Mouse (Mus musculus): ENCODE data around the gene Hdc.
A peak's percentile ranks its signal among the peaks of the same experiment; 100 is the strongest.

Gene Hdc

DNA sequence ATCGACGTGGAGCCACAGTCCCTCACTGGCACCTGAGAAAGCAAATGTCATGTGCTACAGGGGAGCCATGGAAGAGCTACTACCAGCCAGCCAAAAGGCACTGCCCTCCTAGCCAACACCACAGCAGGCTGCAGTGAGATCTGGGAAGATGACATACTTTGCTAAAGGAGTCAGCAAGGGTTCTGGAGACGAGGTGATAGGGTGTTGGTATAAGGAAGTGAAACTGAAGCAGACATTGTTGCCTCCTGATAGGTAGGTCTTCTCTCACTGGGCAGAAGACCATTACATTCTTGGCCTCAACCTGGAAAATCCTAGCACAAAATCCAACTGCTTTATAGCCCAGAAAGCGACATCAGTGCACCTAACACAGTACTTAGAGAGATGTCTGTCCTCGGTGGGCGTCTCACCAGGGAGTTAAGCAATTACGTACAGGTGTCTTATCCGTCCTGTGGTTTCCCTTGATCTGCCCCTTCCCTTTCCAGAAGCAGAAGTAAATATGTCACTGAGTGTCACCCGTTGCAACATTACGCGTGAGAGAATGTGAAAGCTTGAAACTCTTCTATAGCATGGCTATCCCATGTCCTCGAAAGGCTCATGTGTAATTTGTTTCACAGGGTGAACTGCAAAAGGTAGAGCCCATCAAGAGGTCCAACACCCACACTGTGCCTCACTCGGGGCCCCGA is 17.0 kb downstream of the Hdc start:
- ATAC-seq (ENCODE audit: insufficient number of reproducible peaks, low FRiP score, low TSS enrichment) = no peak

DNA sequence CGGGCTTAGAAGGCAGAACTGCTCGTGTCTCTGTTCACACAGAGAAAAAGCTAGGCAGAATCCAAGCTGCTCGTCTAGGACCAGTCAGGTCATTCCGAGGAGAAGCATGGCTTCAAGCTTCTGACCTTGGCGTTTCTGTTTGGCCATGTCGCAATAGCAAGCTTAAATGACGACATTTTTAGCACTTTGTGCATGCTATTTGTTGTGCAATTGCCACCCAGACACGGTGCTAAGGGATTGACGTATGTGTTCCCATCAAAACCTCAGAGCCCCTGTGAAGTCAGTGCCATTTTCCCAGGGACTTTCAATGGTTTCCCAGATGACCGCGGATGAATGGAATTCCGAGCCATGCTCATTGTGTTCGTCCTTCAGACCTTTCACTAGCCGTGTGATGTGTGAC is 18.6 kb downstream of the Hdc start:
- no peak for ATAC-seq (ENCODE audit: insufficient number of reproducible peaks, low FRiP score, low TSS enrichment)

DNA sequence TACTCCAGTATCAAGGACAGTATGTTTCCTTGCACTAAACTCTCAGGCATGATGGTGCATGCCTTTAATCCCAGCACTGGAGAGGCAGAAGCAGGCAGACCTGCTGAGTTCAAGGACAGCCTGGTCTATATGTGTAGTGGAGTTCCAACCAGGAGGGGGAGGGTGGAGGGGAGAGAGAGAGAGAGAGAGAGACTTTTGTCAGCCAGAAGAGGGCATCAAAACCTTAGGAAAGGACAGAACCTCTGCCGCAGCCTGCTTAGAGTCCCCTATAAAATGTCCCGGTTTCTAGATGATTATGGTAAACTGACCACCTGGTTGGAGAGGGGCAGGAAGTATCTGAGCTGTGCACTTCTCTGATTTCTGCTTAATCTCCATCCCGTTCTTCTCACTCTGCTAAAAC is 20.1 kb downstream of the Hdc start:
- ATAC-seq (ENCODE audit: insufficient number of reproducible peaks, low FRiP score, low TSS enrichment) = no peak

DNA sequence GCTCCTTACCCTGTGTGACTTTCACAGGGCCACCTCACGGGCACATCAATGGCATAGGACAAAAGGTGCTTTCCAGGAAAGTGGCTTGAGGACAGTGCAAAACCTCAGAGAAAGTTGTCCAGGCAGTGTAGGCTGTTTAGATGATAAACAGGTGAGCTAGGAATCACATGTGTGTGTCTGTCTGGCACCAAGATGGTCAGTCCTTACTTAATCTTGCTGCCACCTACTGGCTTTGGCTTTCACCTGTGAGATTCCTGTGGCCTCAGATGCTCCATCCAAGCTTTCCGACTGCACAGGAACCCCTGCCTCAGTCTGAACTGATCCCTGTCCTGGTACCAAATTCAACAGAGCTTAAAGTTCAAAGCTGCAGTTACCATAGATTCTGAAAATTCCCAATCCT is 20.7 kb downstream of the Hdc start:
- ATAC-seq (ENCODE audit: insufficient number of reproducible peaks, low FRiP score, low TSS enrichment) = no peak

DNA sequence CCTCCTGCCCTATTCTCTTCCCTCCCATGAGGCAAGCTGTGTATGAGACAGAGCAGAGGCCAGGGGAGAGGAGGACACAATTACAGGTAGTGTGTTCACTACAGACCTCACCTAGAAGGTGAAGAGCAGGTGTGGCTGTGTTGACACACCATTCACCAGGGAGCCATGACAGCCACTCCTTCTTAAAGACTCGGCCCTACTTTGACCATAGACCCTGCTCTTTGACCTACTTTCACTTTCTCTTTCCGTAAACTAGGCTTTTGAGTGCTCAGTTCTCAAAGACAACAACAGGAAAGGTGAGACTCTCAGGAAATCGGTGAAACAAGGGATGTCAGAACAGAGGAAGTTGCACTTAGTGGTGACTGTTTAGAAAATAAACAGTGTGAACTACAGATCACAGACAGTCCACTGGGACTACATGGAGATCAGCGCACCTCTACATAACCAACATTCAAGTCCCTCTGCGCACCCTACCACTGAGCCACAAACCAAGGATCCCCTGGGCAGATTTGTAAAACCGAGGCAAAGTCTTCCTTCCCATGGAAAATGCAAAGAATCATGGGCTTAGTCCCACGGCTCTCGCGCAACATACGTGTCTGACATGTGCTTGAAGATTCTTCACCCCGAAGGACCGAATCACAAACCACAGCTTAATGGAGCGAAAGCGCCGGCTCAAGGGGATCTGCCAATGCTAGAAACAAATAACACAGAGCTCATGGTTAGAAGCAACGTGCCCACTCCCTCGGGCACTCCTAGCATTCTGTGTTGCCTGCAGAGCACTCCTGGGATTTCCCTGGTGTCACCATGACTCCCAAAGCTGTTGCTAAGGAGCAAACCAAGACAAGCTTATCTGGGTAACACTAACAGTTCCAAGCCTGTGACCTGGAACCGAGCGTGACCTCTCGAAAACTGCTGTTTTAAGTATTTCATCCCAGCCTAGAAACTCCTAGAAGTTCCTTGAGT is 21.5 kb downstream of the Hdc start:
- ATAC-seq (ENCODE audit: insufficient number of reproducible peaks, low FRiP score, low TSS enrichment) = no peak

DNA sequence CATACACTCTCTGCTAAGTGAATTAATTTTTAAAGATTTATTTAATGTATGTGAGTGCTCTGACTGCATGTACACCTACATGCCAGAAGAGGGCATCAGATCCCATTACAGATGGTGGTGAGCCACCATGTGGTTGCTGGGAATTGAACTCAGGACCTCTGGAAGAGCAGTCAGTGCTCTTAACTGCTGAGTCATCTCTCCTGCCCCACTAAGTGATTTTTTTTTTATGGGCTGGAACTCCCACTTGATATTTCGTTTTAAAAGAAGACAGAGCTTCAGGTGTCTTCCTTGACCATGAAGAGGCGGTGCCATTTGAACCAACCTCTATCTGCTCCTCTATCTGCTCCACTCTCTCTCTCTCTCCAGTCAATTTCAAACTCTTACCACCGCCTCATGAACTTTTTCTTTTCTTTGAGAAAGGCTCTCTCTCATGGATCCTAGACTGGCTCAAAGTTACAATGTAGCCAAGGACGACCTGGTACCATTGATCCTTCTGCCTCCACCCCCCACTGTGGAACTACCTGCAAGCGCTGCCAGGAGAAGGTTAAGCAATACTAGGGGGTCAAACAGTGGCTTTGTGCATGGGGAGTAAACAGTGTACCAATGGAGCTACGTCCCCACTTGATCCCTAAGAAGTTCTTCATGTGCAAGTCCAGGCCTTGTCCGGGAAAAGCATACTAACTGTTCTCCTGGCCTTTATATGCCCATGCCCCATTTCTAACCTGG is 22.6 kb downstream of the Hdc start:
- no peak for ATAC-seq (ENCODE audit: insufficient number of reproducible peaks, low FRiP score, low TSS enrichment)

DNA sequence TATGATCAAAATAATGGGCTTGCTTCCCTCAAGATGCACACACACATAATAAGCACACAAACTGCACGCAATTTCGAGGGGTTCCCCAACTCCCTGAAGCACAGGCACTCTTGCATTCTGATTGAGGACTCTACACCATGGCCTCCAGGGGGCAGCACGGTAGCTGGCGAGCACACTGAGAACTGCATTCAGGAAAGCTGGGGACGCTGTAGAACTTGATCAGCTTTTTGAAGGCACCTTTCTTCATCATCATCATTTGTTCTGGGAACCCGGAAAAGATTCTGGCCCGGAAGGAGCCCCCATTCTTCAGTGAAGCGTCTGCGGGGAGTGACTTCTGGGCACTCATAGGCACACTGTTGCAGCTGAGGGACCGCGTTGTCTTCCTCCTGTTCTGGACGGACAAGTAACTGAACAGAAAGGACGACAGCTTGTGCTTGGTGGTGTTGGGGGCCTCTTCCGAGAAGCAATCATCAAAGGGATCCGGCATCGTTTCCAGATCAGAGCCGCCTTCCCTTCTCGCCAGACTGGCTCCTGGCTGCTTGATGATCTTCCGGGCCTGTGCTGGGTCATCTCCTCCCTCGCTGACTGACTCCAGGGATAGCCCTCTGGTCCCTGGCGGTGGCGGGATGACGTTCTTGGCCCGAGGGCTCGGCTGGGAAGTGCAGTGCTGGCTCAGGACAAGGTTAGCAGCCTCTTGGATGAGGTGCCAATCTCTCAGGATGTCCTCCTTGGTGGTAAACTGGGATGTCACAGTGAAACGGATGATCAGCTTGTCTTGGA is 25.1 kb downstream of the Hdc start:
- peak; percentile 77 for ATAC-seq (ENCODE audit: insufficient number of reproducible peaks, low FRiP score, low TSS enrichment)

DNA sequence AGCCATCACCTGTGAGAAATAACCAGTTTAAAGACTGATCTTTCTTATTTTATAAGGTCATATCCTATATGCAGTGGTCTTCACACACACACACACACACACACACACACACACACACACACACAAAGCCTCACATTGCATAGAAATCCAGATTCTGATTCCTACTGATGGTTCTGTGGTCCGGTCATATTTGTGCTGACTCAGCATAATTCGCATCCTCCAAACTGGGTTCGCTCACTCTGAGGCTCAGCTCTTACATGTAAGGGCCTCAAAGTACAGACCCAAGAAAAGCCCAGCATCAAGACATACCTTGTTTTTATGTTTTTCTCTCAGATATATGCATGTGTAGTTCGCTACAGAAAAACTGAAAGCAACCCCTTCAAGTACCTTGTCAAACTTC is 27.8 kb downstream of the Hdc start:
- no peak for ATAC-seq (ENCODE audit: insufficient number of reproducible peaks, low FRiP score, low TSS enrichment)

DNA sequence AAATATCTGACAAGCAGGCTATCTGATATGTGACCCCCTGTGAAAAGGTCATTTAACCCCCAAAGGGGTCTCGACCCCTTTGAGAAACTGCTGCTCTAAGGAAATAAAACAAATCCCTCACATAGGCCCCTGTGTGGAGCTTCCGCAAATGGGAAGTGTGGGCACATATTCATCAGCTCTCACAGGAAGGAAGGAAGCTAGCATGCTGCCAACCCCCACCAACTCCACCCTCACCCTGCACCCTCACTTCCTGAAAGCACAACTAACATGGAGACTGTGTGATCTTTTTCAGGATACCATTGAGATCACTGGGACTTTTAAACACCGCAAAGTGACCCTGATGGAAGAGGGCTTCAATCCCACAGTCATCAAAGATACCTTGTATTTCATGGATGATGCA is 31.6 kb downstream of the Hdc start:
- no peak for ATAC-seq (ENCODE audit: insufficient number of reproducible peaks, low FRiP score, low TSS enrichment)

DNA sequence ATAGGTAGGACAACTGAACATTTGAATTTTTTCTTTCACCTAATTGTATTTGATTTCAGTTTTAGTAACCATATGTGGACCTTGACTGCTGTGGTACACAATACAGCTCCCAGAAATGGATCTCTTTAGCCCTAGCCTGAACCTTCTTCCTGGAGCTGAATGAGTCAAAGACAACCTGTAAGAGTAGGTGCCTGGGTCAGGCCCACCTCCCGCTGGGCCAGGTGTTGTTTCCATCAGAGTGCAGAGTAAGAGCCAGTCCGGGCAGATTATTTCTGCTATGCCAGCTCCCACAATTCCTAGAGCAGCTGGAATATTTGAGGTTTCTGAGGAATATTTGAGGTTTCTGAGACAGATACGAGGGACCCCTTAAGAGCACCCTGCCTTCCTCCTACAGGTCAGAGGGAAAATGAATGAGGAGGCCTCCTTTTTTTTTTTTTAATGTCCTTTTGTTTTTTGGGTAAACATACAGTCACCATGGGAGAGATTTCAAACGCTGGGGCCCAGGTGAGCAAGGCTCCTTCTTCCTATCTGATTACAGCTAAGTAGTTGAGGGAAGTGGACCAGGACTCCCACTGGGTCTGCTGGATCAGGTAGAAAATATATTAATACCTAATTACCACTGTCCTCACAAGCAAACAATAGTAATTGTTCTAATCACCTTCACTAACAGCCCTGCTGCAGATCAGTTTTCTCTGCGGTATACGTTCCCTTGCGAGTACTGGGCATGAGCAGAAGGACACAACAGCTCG is 34.3 kb downstream of the Hdc start:
- no peak for ATAC-seq (ENCODE audit: insufficient number of reproducible peaks, low FRiP score, low TSS enrichment)

DNA sequence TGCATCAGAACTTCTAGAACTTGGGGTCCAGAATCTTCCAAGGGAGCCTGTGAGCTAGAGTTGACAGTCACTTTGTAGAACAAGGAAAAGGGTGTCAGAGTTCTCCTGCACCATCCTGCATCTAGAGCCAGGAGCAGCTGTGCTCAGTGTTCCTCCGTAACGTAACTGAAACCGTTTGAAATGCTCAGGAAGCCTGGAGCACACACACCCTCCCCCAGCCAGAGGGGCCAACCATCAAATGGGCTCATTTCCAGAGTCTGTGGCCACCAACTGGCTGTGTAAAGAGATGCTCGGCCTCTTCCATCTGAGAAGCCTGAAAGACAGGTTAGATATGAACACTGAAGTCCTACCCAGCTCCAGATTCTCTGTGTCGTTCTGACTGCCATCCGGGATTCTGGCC is 35.1 kb downstream of the Hdc start:
- ATAC-seq (ENCODE audit: insufficient number of reproducible peaks, low FRiP score, low TSS enrichment) = no peak

DNA sequence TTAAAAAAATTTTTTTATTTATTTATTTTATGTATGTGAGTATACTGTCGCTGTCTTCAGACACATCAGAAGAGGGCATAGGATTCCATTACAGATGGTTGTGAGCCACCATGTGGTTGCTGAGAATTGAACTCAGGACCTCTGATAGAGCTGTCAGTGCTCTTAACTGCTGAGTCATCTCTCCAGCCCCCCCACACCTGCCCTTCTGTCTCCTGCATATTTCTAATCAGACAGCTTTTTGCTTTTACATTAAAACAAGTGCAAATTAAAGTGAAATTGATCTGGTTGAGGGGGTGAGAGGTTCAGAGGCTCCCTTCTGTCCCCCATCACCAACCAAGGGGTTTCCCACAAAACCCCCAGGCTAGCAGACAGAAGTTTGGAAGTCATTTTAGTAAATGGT is 39.8 kb downstream of the Hdc start:
- no peak for ATAC-seq (ENCODE audit: insufficient number of reproducible peaks, low FRiP score, low TSS enrichment)

DNA sequence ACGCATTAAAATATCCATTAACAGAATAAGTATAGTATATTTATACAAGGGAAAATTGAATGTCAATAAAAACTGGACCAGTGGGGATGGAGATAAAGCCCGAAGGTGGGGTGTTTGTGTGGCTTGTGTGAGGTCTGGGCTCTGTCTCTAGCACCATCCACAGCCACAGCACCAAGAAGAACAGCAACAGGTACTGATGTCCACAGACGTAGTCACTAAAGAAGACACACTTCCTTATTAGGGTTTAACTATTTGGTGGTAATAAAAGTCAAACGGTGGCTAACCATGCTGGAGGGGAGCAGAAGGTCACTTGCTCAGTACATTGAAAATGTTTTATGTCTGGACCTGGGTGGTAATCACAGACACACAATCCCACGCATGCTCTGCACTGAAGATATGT is 41.7 kb downstream of the Hdc start:
- no peak for ATAC-seq (ENCODE audit: insufficient number of reproducible peaks, low FRiP score, low TSS enrichment)

DNA sequence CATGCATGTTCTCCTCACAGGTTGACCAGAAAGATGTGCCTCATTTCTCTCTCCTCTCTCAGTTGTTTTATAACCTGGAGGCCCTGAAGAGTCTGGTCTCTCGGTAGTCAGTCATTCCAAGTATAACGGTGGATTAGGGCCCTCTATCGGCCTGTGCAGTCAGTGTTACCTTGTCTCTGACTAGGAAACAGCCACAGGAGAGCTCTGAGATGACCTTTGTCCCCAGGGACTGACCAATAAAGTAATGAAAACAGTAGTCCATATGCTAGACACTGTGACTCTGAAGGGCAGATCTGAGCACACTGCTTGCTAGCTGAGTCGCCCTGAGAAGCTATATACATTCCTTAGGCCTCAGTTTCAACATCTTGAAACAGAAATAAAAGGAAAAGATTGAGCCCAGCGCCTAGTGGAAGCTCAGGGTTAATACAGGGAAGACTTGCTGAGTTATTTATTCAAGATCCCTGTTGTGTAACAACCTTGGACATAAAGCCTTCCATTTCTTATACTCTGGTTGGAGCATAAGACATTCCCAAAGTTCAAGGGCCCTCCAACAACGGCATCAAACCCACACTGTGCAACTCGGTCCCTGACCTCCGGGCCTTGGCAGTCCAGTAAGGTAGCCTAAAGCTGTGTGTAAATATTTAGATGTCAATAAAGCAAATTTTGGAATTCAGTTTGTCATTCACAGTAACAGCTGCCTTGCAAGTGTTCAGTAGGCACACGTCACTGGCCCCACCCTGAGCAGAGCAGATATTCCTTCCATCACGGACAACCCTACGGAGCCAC is 43.5 kb downstream of the Hdc start:
- ATAC-seq (ENCODE audit: insufficient number of reproducible peaks, low FRiP score, low TSS enrichment) = no peak

DNA sequence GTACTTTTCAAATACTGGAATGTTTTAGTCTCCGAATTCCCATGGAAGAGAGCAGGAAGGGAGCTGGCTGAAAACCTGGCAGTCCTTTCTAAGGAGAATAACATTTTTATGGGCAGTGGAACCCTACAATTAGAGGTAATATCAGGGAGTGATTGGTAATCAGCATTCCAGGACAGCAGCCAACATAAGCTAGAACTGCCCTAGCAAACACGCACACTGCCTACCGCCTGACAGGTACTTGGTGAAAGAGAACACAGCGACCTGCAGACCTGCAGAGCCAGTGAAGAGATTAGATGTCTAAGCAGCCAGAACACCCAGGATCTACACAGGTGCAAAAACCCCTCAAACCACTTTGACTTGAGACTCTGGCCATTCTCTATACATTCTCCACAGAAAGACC is 46.4 kb downstream of the Hdc start:
- ATAC-seq (ENCODE audit: insufficient number of reproducible peaks, low FRiP score, low TSS enrichment) = no peak

DNA sequence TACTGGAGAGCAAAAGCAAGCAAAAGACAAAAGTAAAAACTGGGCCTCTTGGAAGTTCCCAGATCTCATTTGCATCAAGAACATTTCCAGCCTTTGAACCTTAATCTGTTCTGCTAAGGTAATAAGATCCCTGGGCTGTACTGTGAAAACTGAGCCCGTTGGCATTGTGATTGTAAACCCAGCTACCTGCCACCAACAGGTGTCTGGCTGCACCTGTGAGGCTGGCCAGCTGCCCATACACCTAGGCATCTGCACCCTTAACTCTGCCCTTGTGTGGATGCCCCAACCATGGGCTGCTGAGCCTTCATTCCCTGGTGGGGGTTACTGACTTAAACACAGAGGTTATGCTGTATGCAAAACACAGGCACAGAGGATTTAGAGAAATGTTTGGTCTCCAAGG is 46.9 kb downstream of the Hdc start:
- ATAC-seq (ENCODE audit: insufficient number of reproducible peaks, low FRiP score, low TSS enrichment) = no peak

DNA sequence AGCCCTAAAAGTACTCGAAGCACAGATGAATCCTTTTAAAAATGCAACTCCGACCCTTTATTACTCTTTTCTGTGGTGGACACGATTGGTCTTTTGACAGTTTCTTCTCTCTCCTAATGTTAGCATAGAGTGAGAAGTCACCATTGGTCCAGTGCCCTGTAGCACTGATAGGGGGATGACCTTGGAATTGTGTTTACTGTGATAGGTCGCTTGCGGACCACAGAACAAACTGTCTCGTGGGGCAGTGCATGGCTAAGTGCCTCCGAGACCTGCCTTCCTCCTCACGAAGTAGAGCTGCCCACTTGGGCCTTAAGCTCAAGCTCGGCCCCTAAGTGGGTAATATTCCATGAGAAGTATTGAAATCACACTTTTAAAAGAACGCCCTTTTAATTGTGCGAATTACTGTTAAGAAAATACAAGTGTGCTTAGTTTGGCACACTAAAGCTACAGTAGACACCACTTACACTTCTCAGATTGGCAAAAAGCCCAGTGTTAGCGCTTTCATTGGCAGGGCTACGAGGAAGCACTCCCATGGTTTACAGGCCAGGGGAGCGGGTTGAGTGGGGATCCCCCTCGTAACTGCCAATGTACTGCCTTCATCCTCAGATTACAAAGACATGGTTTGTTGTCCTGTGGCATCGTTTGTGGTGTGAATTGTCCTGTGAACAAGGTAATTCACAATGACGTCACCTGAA is 55.5 kb downstream of the Hdc start:
- ATAC-seq (ENCODE audit: insufficient number of reproducible peaks, low FRiP score, low TSS enrichment) = no peak

DNA sequence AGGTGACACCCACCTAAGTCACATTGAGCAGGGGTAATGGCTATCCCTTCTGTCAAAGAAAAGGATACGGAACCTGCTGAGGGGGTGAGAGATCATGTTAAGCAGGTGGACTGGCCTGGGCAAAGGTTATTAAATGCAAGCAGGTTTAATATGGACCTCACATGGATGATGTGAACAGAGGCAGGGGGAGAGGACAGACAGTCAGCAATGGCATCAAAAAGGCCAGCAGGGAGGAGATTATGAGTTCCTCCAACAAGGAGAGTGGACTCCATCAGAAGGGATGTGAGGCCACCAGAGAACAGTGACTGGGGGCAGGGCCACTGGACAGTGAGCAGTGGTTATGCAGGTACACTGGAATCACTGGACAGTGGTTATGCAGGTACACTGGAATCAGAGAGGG is 59.0 kb downstream of the Hdc start:
- no peak for ATAC-seq (ENCODE audit: insufficient number of reproducible peaks, low FRiP score, low TSS enrichment)

Data from cerebellum, adult (tissue).